Mouse (Mus musculus) cortical plate, adult 2 months (tissue): ENCODE results near the gene Lamc1.

Source experiments
- CTCF ChIP-seq: fragments of 200-500 bp; IDR thresholded peaks from 2 replicates; pipeline ENCODE4 v1.5.1; 2011; ENCODE audit warnings: mild to moderate bottlenecking, control low read depth, low read length; ENCODE audit not compliant: insufficient read depth; ENCODE audit errors: extremely low read depth
- POLR2A ChIP-seq: fragments of 200-500 bp; IDR thresholded peaks from 2 replicates; pipeline ENCODE4 v1.6.1; 2011; ENCODE audit warnings: mild to moderate bottlenecking, low read length, control low read depth; ENCODE audit not compliant: insufficient read depth; ENCODE audit errors: extremely low read depth

- TF ChIP-seq CTCF (no peak), POLR2A (no peak)
Observed at GRCm38 (mm10) chr1:153274611-153275010, 58.0 kb downstream of the Lamc1 start.
